Comparison of ENCODE assay signal across 16 mouse cellular contexts in genomic region chr5:39806643-39807042, GRCm38 (mm10).
"Had no signal": no experiment of that assay in that cellular context is flagged by ENCODE, and none has a peak within 500 bp of the region (broad histone marks: within the 10 kb centered on the region; RNA-seq: fewer than 3 reads in every experiment).

No protein-coding gene starts in this region.

- H3K9me3 ChIP-seq: neural tube, embryonic 13.5 days; neural tube, embryonic 15.5 days; stomach, embryonic 15.5 days had no signal

- H3K9ac ChIP-seq: neural tube, embryonic 13.5 days; neural tube, embryonic 15.5 days; stomach, embryonic 15.5 days had no signal

- H3K27me3 ChIP-seq: neural tube, embryonic 13.5 days; neural tube, embryonic 15.5 days; stomach, embryonic 15.5 days had no signal

- H3K4me1 ChIP-seq: stomach, embryonic 15.5 days had no signal

- DNase-seq: retina, postnatal 1 day; right cerebral cortex, adult 18-20 months; right cerebral cortex, postnatal 14 days; right cerebral cortex, postnatal 25 days; right cerebral cortex, postnatal 4 days; spleen, adult 18-20 months; thymus, adult 18-20 months; thymus, adult 2 months; thymus, postnatal 14 days; thymus, postnatal 25 days; thymus, postnatal 36 days; thymus, postnatal 4 days had no signal

- H3K27ac ChIP-seq: neural tube, embryonic 13.5 days; neural tube, embryonic 15.5 days; stomach, embryonic 15.5 days; stomach, postnatal 0 days had no signal

- H3K36me3 ChIP-seq: neural tube, embryonic 13.5 days; neural tube, embryonic 15.5 days; stomach, embryonic 15.5 days had no signal

- H3K4me2 ChIP-seq: neural tube, embryonic 13.5 days; neural tube, embryonic 15.5 days; stomach, embryonic 15.5 days had no signal

- H3K4me3 ChIP-seq: neural tube, embryonic 13.5 days; neural tube, embryonic 15.5 days; stomach, embryonic 15.5 days had no signal
